Mouse (Mus musculus): ENCODE results near the gene Tle6.

The Tle6 gene

GRCm38 (mm10) chr10:81541363-81541762, 59.5 kb downstream of the Tle6 start:
- DNase-seq (ENCODE audit: low spot score in 2 of 2), result no peak

Measured in right cerebral cortex, postnatal 36 days (tissue).